Mouse (Mus musculus) G1E (cell line): Measurements from ENCODE around the gene 2410137M14Rik.

Experiments used
- CTCF ChIP-seq: IDR thresholded peaks from 2 replicates; pipeline ENCODE4 v1.5.1; 2012; ENCODE audit warnings: low read depth, low read length, inconsistent platforms, mixed read lengths
- GATA1 ChIP-seq: IDR thresholded peaks from 2 replicates; pipeline ENCODE4 v1.6.1; 2012; ENCODE audit warnings: borderline replicate concordance, low read length, inconsistent platforms, mixed read lengths

DNA sequence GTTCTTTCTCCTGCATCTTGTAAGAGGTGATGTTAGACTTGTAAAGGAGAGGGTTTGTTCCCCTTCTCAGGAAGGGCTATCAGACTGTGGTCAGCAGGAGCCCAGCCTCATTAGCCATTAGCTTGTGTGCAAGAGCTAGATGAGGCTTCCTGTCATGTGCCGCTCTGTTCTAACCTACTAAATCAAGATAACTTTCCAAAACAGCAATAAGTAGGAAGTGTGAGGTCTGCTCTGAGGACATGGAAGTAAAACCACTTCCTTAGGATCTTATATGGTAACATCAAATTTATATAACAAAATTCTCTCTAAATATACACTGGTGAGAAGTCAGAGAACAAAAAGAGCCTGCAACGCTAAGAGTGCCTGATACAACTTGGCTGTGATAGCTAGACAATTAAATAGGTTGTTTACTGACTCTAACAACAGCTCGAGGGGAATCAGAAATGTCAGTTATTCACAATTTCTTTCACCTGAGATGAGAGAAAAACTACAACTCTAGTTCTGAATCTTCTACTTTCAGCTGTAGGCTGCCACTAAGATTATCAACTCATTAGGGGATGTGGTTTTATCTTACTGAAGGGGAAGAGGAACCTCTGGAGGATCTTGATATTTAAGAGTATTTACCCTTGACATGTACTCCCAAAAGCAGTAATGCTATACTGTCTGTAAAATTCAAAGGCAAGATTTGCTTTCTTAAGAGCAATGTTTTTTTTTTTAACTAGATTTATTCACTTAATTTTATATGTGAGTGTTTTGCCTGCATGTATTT lies 11.5 kb upstream of the 2410137M14Rik start:
- TF ChIP-seq CTCF (no peak), GATA1 (no peak)
